Mouse (Mus musculus): ENCODE measurements around the gene Bdh2.

- TF ChIP-seq CTCF (IDR thresholded peaks at IDR 0.05; ENCODE audit: insufficient read depth, low read depth, low read length) (no peak), POLR2A (IDR thresholded peaks at IDR 0.05; ENCODE audit: insufficient read depth, low read depth, low read length) (no peak)
These were observed 32.0 kb downstream of the Bdh2 start for GRCm38 (mm10) chr3:135312916-135313491.
